8 mouse cellular contexts compared by ENCODE assay signal in genomic region chr6:66896921-66897645, GRCm38 (mm10). TPM values are rescaled to one million over a fixed set of nuclear protein-coding genes. Genes with fewer than 3 reads are reported as not detected.
DNase-seq lines count a peak whose midpoint lies in the region; ATAC-seq and TF ChIP-seq lines count a peak whose summit lies in the region.

No protein-coding gene starts in this region.

- ATAC-seq in intestine, postnatal 0 days: no peak
- ATAC-seq in liver, embryonic 15.5 days (ENCODE audit: insufficient read depth): no peak

- H3K4me1 ChIP-seq in intestine, postnatal 0 days (replicated peaks; ENCODE audit: control insufficient read depth, insufficient read depth, low read length): peaks cover 6% of the 10 kb centered on the region
- H3K4me1 ChIP-seq in liver, embryonic 15.5 days (replicated peaks): peaks cover 30% of the 10 kb centered on the region

- H3K36me3 ChIP-seq in intestine, postnatal 0 days (ENCODE audit: control insufficient read depth, insufficient read depth): no peaks in the 10 kb centered on the region
- H3K36me3 ChIP-seq in liver, embryonic 15.5 days (replicated peaks): no peaks in the 10 kb centered on the region

- under 1% methylated on average over 25 of the region's 25 CpGs for WGBS in intestine, postnatal 0 days
- WGBS in liver, embryonic 15.5 days (ENCODE audit: insufficient replicate concordance): 2% methylated on average over 25 of the region's 25 CpGs

- H3K4me3 ChIP-seq in intestine, postnatal 0 days (ENCODE audit: low read depth, low read length): peak overlapping the region; percentile 94
- peak overlapping the region; percentile 75 for H3K4me3 ChIP-seq in liver, embryonic 15.5 days (replicated peaks)

- peak overlapping the region; percentile 98 for H3K9ac ChIP-seq in intestine, postnatal 0 days (ENCODE audit: low read depth, low read length)
- peak overlapping the region; percentile 83 for H3K9ac ChIP-seq in liver, embryonic 15.5 days

- no peak for TF ChIP-seq CTCF in intestine, postnatal 0 days (IDR thresholded peaks at IDR 0.05; ENCODE audit: low read depth)

- H3K9me3 ChIP-seq in intestine, postnatal 0 days (ENCODE audit: control insufficient read depth): no peaks in the 10 kb centered on the region
- H3K9me3 ChIP-seq in liver, embryonic 15.5 days (replicated peaks): no peaks in the 10 kb centered on the region

- peak overlapping the region; percentile 84 for H3K4me2 ChIP-seq in intestine, postnatal 0 days (replicated peaks; ENCODE audit: low read depth)
- peak overlapping the region; percentile 97 for H3K4me2 ChIP-seq in liver, embryonic 15.5 days

- no peaks in the 10 kb centered on the region for H3K27me3 ChIP-seq in intestine, postnatal 0 days (replicated peaks; ENCODE audit: control insufficient read depth, insufficient read depth, low read length)
- H3K27me3 ChIP-seq in liver, embryonic 15.5 days: peaks cover 12% of the 10 kb centered on the region

- DNase-seq in spleen, postnatal 10 days (ENCODE audit: low spot score in 2 of 2): peak; percentile 24 to 33
- DNase-seq in spleen, postnatal 36 days (ENCODE audit: low spot score in 2 of 2): no peak
- peak; percentile 23 for DNase-seq in brain, adult 2 months (ENCODE audit: low read depth, low spot score)
- peak; percentile 20 for DNase-seq in forelimb bud, embryonic 11.5 days (ENCODE audit: low read depth, low spot score)
- peak; percentile 3 to 13 for DNase-seq in natural killer cell, adult 2 months (ENCODE audit: low spot score in 2 of 2)
- DNase-seq in frontal cortex, postnatal 14 days (ENCODE audit: low spot score in 2 of 2): no peak

- peak overlapping the region; percentile 98 for H3K27ac ChIP-seq in intestine, postnatal 0 days (ENCODE audit: low read depth, low read length)
- peak overlapping the region; percentile 67 for H3K27ac ChIP-seq in liver, embryonic 15.5 days (replicated peaks)

RNA-seq across cellular contexts. Expression of gene Gng12, which starts 0.9 kb away (rescaled TPM):
- polyA plus RNA-seq in intestine, postnatal 0 days (2015; fragmentation: Nextera tagmentation; extraction: Ambion mirVana): 265 and 271 TPM in 2 replicates
- 27.8 and 31.2 TPM in 2 replicates for polyA plus RNA-seq in liver, embryonic 15.5 days (2015; fragmentation: Nextera tagmentation; extraction: Ambion mirVana)

Comparison
In these comparisons a context has a peak if more than half of its experiments do, and no peak if none do; other contexts are left out.
1. DNase-seq: peak in spleen, postnatal 10 days (2 of 2), brain, adult 2 months (single experiment), forelimb bud, embryonic 11.5 days (single experiment) and natural killer cell, adult 2 months (2 of 2); none in spleen, postnatal 36 days (0 of 2) and frontal cortex, postnatal 14 days (0 of 2).